8 mouse cellular contexts compared by ENCODE assay signal in the genomic region with DNA sequence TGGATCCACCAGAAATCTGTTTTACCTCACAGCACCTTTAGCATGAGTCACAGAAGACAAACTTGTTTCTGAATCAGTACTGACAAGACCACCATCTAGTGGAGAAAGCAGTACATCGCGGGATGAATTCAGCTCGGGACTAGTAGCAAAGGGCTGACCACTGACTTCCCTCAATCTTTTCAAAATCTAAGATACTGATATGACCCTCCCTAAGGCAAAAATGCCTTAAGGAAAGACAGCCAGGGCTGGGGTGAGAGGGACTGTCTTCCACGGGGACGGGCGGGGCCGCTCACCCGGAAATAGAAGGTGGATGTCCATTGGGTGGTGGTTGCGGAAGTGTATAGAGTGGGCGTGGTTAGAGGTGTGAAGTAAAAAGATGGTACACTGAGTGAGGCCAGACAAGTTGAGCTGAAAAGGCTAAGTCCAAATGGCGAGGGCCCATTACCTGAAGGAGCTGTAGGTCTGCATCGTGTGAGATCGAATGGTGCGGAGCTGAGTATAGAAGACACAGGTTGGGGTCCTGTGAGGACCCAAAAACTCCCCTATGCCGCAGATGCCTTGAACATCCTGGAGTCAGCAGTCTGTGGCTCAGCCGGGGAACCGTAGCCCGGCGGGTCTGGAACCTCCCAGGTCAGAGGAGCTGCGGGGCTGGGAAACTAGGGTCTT. TPM values are rescaled to one million over a fixed set of nuclear protein-coding genes. Genes with fewer than 3 reads are reported as not detected.
DNase-seq lines count a peak whose midpoint lies in the region; ATAC-seq lines count a peak whose summit lies in the region.

TSS of gene Zfp677 (plus strand) at position 358 of the 666 bp plus-strand sequence.

- peak within 1 kb of the TSS; percentile 62 for H3K4me3 ChIP-seq in hindbrain, embryonic 15.5 days

- peak within 1 kb of the TSS; percentile 73 for H3K27ac ChIP-seq in hindbrain, embryonic 15.5 days (replicated peaks)

- H3K4me2 ChIP-seq in hindbrain, embryonic 15.5 days = peak within 1 kb of the TSS; percentile 95

- no peaks in the 10 kb centered on the region for H3K36me3 ChIP-seq in hindbrain, embryonic 15.5 days

- peak; percentile 53 for DNase-seq in gastrocnemius, adult 18-20 months (ENCODE audit: low spot score)
- peak; percentile 34 to 53 for DNase-seq in layer of hippocampus, postnatal 36 days
- DNase-seq in lung, postnatal 36 days = peak; percentile 83
- peak; percentile 74 for DNase-seq in retina, embryonic 14.5 days (ENCODE audit: low spot score)
- peak; percentile 73 to 77 for DNase-seq in thymus, postnatal 36 days

- H3K9ac ChIP-seq in hindbrain, embryonic 15.5 days = peak within 1 kb of the TSS; percentile 51

- ATAC-seq in activated CD4-positive, CD25-positive, alpha-beta regulatory T cell, adult 4 months = peak; percentile 95
- ATAC-seq in common myeloid progenitor, adult 5-6 weeks (replicated peaks; ENCODE audit: low read depth, poor library complexity, severe bottlenecking) = peak; percentile 99
- peak; percentile 99 for ATAC-seq in hindbrain, embryonic 15.5 days (ENCODE audit: low FRiP score, low read depth)

- H3K4me1 ChIP-seq in hindbrain, embryonic 15.5 days (replicated peaks) = peaks cover 18% of the 10 kb centered on the region; the same call in 1 of the 2 replicates

- no peaks in the 10 kb centered on the region for H3K27me3 ChIP-seq in hindbrain, embryonic 15.5 days

- WGBS in hindbrain, embryonic 15.5 days = 6% methylated on average over 20 of the region's 20 CpGs

- no peaks in the 10 kb centered on the region for H3K9me3 ChIP-seq in hindbrain, embryonic 15.5 days

RNA-seq across cellular contexts. Expression of gene Zfp677, which starts in this region (rescaled TPM):
- polyA plus RNA-seq in activated CD4-positive, CD25-positive, alpha-beta regulatory T cell, adult 4 months (2017; shearing (Covaris generic)) = 10 to 100 TPM; 19.2 to 22.9 TPM
- total RNA-seq in common myeloid progenitor, adult 5-6 weeks (2017) = 13.7 and 16.6 TPM in 2 replicates
- total RNA-seq in gastrocnemius, adult 18-20 months (2021) = 1 to 10 TPM in 1 of 2 experiments, under 1 TPM in 1; 0.66 to 1.1 TPM
- 4.7 TPM in 2 replicates for polyA plus RNA-seq in hindbrain, embryonic 15.5 days (2015; fragmentation: Nextera tagmentation; extraction: Ambion mirVana)
- total RNA-seq in layer of hippocampus, postnatal 36 days (2021) = 1 to 10 TPM; 1.6 to 1.9 TPM

Comparison
In these comparisons a context has a peak if more than half of its experiments do, and no peak if none do; other contexts are left out.
1. Peak in every context shown above with its lines: DNase-seq, ATAC-seq, H3K4me3 ChIP-seq and H3K27ac ChIP-seq.